Mouse (Mus musculus) cerebellum, adult 18-20 months (tissue): ENCODE results near the gene Gm45021.

ENCODE experiments used
- DNase-seq, 2 experiments: peaks; one replicate each; pipeline ENCODE4 v3.0.0; 2021

The Gm45021 gene

DNA sequence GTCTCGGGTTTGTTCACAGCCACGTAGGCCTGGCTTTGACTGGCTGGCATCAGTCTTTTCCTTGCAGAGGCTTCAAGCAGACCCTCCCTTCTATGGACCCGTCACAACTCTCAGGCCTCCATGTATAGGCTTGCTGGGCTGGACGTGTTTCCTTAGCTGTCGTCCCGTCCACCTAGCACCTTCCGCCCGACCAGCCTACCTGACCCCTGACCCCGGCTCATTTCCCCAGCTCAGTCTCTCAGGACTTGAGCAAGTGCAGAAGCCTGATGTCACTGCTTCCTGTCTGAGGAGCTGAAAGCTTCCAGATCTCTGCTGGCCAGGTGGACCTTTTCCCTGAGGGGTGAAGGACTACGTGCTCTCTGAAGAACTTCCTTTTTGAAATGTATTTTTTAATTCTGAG, 16.1 kb upstream of the Gm45021 start:
- DNase-seq, result no peak

DNA sequence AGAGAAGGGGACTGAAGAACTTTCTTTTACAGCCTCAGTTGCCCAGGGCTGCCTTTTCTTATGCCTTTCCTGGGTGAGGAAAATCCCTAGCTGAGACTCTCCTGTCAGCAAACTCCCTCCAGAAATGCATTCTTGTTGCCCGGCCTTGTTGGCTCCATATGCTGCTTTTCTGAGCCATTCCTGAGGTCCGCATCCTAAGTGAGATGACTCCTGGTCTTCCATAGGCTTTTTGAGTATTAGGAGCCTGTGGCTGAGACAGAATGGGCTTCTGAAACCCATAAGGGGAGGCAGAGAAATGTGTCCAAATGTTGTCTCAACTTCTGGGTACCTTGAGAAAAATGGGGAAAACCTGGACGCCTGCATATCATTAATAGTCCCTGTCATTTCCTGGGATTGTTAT, 15.4 kb upstream of the Gm45021 start:
- no peak for DNase-seq

DNA sequence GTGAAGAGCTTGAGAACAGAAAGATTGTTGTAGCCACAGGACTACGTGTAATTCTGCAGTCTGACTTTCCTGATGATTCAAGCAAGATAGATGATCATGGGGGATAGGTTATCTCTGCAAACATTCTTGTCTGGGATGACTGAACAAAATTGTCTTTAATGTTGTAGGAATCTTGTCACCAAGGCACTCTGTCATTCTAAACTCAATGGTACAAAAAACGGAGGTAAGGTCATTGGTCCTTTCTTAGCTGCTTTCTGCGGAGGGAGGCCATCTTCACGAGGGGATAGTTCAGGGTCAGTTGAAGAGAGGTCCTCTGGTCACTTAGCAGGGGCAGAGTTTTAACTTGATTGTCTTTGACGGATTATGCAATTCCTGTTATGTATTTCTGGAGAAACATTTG, 10.7 kb upstream of the Gm45021 start:
- DNase-seq, result no peak

DNA sequence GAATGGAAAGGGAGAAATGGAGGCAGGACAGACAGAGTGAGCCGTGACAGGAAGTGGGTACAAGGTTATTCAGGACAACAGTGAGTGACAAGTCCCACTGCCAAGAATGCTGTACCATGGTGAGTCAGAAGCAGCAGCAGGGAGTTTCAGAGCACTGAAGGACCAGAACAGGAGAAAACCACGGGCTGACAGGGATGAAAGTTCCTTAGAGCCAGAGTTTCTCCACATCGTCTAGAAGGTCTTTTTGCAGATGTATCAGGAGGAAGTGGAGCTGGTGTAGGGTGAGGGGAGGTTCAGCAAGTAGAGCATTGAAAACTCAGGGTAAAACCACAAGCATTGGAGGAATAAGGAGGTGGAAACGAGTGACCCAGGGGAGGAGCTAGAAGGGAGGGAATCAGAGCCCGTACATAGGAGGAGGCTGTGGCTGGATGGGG, 10.2 kb upstream of the Gm45021 start:
- no peak for DNase-seq

DNA sequence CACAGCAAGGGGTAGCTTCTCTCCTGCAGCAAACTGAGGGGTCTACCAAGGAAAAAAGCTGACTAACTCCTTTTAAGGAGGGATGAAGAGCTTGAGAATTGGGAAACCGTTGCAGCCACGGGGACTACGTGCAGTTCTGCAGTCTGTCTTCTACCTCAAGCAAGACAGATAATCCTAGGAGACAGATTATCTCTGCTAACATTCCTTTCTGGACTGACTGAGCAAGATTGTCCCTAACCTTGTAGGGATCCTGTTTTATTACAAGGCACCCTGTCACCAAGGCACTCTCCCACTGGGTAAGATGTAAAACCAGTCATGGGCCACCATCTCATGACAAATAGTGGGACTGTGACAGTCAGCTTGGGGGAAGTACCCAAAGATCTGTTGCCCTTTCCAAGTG, 8.2 kb upstream of the Gm45021 start:
- DNase-seq, result no peak

DNA sequence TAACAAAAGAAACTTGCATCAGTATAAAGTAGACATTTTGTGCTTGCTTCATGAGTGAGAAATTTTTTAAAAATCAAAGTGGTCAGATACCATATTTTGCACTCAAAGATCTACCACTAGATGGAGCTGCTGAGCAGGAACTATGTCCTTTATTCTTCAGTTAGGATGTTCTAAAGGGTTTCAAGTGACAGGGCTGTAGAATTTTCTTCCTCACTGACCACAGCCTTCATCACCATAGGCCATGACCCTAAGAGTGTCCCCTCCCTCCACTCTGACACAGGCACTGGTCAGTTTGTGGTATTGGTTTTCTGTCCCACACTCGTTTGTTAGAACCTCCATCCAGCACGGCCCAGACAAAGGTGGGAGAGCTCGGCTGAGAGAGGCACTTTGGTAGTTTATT, 7.4 kb upstream of the Gm45021 start:
- peak; percentile 50 to 69 for DNase-seq

DNA sequence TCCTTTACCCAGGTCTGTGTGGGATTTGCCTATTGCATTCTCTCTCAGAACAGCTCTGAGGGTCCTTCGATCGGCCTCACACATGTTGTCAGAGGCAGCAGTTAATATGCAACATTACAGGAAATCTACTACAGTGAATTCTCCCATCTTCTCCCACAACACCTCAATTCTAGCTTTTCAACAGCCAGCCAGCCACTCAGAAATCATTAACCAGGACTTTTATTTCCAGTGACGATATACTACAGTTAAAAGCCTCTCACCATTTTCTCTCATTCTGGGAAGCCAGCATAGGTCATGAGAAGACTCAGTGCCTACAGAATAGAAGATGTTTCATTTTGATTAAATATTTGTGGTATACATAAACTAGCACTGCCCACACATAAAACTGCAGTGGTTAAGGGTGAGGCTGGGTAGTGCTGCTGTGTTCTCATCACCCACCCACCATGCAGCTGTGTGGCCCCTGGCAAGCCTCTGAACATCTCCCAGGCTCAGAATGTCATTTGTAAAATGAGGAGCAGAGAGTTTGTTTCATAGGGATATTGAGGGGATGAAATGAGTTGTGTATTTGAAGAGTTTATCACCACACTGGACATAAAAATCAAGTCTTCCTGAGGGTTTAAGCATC, 1.9 kb downstream of the Gm45021 start:
- no peak for DNase-seq

DNA sequence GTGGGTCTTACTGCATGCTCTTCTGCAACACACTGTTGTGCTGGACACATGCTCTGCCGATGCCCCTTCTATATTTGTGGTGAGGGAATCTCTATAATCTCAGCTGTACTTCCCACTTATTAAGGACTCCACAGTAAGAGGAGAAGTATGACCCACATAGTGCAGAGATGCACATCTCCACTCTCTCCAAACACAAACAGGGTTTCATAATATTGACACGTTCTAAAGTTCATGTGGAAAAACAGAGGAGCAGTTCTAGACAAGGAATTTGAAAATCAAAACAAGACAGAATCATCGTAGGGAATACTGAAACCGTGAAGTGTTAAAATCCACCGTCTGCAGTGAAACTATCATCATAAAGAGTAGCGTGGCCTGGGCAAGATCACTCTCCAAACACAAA, 2.5 kb downstream of the Gm45021 start:
- DNase-seq, result no peak

DNA sequence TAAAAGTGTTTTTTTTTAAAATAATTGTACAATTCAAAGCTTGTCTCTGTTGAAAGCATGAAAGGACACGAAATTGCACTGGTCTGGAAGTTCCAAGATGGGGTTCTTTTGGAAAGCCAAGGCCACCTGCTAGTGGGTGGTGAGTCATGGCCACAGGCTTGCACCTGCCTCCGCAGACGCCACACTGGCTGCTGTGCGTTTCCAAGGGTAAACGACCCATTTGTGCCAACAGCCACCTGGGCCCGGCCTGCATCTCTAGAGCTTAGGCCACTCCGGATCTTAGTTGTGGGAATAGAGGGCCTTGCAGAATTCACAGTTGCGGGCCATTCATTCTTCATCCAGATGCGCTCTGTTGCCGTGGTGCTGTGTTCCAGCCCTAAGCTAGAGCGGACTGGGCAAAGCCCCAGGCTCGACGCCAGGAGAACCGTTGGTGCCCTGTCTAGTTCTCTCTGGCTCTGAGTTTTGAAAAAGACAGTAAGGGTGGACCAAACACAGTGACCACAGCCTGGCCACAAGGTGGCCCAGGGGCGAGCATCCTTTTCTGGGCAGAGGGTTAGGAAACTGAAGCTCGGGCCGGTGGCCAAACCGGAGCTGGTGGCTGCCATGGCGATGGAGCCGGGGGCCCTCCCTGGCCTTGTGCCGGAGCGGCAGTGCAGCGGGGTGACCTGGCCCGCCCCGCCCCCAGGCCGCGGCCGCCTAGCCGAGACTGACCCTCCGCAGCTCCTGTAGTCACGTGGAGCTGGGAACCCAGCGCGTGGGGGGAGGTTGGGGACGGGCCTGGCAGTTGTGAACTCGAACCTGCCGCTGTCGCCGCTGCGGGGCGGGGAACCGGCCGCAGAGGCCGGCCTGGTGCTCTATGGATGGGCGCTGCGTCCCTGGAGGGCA, 4.0 kb downstream of the Gm45021 start, which contains the start of the genes Repin1 and Gm44965:
Gene Repin1 (plus strand): TSS at position 726 of the 885 bp plus-strand sequence.
Gene Gm44965 (plus strand): TSS at position 784 of the 885 bp plus-strand sequence.
- peak; percentile 94 to 99 for DNase-seq

DNA sequence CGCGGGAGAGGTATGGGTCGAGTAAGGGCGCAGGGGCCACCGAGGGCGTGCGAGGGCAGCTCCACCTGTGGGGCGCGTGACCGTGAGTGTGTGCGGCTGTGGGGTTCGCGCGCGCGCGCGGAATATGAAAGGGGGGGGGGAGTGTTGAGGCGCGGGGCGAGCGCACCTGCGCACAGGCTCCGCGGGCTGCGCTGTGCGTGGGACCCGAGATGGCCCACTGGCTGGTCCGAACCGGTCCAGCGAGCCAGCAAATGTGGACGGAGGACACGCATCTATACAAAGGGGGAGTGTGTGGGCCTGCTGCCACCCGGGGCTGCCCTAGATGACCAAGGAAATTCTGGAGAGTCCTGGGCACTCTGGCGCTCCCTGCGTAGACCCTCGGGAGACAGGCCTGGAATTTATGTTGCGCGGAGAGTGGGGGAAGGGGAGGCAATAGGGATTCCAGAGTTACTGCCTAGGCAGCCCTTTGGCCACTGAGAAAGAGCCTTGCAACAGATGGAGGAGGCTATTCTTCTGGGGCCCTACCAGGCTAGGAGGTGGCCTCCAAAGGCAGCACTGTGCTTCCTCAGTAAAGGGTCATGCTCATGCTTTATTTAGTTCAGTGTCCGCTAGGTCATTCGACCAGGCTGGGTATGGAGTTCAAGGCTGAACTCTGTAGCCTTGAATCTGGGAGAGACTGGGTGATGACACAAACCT, 4.8 kb downstream of the Gm45021 start:
- DNase-seq, result peak in 1 of 2 experiments; percentile 68

DNA sequence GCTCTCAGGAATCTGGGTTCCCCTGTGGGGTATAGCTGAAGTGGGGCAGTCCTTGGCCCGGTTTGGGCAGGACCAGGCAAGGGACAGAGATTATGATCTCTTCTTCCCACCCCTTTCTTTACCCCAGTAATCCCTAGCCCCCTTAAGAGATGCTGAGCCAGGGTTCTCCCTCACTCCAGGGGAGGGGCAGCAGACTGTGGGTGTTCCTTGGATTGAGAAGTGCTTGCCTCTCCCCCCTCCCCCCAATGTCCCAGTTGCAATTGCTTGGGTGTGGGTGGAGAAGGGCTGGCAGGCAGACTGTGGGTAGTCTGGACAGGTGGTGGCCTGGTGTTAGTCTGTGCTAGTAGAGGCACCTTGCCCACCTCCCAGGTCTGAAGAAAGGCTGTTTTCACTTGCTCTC, 5.9 kb downstream of the Gm45021 start:
- peak; percentile 40 to 49 for DNase-seq

DNA sequence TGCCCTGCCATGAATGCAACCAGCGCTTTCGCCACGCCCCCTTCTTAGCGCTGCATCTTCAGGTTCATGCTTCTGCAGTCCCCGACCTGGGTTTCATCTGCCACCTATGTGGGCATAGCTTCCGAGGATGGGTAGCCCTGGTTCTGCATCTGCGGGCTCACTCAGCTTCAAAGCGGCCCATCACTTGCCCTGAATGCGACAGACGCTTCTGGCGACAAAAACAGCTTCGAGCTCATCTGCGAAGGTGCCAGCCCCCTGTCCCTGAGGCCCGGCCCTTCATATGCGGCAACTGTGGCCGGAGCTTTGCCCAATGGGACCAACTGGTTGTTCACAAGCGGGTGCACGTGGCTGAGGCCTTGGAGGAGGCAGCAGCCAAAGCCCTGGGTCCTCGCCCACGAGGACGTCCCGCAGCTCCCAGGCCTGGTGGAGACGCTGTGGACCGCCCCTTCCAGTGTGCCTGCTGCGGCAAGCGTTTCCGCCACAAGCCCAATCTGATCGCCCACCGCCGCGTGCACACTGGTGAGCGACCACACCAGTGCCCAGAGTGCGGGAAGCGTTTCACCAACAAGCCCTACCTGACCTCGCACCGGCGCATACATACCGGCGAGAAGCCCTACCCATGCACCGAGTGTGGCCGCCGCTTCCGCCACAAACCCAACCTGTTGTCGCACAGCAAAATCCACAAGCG, 7.3 kb downstream of the Gm45021 start:
- no peak for DNase-seq

DNA sequence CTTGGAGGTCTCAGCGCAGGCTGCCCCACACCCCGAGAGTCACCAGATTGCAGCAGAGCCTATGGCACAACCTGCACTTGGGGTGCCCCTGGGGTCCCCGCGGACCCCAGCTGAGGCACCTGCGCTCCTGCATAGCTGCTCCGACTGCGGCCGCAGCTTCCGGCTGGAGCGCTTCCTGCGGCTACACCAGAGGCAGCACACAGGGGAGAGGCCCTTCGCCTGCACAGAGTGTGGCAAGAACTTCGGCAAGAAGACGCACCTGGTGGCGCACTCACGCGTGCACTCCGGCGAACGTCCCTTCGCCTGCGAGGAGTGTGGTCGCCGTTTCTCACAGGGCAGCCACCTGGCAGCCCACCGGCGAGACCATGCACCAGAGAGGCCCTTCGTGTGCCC, 7.8 kb downstream of the Gm45021 start:
- DNase-seq, result no peak

DNA sequence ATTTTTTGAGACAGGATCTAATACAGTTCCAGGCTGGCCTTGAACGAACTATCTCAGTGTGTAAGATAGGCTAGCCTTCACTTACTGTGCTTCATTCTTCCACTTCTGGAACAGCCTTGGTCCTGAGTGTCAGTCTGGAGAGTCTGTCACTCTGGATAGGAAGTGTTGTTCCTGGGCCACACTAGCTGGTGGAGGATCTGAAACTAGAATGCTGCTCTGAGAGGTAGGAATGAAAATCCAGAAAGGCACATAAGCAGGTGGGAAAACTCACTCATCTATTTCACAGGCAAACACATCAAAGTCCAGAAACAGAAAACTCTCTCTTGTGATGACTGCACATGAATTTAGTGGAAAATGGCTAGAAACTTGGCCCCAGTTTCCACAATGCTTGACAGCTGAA, 11.2 kb downstream of the Gm45021 start:
- DNase-seq, result no peak

DNA sequence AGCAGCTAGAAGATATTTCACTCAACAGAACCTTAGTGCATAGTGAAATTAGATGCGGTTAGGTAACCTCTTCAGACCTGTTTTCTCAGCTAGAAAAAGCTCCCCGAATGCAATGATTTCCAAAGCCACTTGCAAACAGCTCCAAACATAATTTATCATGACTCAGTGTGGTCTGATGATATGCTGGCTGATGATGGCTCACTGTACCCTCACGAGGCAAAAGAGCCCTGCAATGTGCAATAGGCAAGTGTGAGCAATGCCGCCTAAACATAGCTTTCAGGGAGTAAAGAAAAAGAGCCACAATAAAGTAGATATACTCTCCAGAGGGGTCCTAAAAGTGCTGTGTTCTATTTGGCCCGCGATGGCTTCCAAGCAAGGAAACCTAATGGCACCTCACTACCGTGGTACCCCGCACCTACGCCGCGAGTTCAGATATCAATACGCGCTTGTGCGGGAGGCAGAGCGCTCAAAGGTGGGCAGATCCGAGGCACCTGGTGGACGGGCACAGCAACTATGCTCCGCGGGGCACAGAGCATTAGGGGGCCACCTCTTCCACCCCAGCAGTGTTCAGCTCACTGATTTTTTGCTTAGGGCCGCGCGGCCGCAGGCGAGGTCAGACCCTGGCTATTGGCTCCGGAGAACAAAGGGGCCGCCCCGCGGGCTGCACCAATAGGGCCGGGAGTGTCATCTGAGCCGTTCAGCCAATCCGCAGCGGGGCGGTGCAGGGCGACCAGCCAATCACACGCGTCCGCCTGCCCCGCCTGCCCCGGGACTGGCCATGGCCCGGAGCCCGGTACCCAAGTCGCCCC, 12.1 kb downstream of the Gm45021 start, which contains the start of gene Zfp775:
Gene Zfp775 (plus strand): TSS at position 793 of the 809 bp plus-strand sequence.
- peak; percentile 98 for DNase-seq

DNA sequence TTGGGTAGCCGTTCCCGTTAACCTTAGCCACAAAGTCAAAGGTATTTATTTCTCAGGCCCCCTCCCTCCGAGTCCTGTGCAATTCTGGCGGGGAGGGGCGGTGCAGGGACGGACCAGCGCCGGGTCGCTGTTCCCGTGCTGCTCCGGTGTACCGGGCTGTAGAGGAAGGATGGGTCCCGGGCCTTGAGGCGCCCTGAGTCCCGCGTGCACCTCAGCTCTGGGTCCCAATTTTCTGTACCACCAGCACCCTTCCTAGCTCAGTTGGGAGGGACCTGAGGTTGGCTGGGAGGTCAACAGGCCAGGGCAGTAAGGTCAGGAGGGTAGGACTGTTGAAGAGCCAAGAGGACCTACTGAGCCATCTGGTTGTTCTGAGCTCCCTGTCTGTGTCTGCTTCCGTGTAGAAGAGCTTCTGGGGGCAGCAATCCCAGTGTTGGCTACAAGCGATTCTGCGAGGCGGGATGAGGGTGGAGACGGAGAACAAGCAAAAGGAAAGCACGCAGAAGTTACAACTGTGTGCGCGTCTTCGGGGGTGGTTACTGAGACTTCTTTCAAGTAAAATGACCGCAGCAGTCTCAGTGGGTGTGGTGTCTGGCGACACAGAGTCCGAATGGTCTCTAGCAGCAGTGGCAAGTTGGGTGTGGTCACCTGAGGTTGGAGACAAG, 12.8 kb downstream of the Gm45021 start:
- peak in 1 of 2 experiments; percentile 56 for DNase-seq

DNA sequence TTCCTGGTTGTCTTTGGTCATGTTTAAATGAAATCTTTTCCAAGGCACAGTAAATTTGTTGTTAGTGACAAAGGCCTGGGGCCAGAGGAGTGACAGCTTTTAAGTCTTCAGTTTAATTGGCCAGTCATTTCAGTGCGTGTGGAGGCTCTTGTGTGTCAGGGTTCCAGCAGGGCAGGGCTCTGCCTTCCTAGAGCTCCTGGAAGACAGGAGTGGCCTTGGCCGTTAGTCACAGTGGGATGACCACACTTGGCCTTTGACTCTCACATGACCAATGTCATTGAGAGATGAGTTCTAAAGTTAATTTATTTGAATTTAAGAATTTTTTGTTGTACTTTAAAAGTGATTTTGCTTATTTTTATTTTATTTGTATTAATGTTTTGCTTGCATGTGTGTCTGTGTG, 18.7 kb downstream of the Gm45021 start:
- no peak for DNase-seq

DNA sequence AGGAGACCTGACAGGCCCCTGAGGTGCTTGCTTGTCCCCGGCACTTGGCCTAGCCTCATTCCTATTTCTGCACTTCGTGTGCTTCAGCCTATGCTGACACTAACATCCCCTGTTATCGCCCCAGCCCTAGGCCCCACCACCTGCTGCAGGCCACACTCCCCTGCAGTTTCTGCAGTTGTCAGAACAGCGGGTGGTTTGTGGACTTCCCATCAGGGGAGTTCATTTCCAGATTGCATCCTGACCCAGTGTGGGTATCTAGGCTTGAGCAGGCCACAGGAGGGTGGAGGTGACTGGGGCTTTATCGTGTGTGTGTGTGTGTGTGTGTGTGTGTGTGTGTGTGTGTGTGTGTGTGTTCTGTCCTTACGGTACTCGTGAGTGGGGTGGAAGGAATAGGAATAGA, 20.1 kb downstream of the Gm45021 start:
- peak in 1 of 2 experiments; percentile 35 for DNase-seq

DNA sequence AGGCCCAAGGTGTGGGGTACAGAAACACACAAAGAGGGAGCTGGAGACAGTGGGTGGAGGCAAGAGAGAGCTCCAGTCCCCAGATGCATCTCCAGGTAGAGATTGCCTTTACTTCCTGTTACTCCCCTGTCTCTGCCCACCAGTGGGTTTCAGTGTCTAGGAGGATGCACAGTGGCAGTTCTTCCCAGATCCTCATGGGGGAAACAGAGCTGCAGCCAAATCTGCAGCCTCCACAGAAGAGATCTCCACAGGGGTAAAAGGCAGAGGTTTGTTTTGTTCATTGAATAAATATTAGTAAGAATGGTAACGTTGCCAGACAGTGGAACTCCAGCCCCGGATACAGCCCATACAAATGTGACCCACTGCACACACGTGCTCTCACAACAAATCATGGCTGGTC, 21.2 kb downstream of the Gm45021 start:
- no peak for DNase-seq

DNA sequence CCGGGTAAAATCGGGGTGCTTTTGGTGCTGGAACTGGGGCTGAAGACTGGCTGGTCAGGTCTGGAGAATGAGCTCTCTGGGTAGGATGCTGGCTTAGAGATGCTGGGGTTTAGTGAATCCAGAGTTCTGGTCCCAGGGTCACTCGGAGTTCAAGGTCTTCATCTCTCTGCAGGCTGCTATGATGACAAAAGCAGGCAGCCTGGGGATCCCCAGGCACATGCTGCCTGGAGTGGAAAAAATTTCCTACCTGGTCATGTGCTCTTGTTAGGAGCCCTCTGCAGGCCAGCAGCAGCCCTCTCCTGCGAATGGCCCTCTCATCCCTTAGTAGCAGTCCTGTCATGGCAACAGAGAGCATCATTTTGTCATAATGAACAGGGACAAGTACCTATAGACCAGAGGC, 24.1 kb downstream of the Gm45021 start:
- DNase-seq, result no peak

DNA sequence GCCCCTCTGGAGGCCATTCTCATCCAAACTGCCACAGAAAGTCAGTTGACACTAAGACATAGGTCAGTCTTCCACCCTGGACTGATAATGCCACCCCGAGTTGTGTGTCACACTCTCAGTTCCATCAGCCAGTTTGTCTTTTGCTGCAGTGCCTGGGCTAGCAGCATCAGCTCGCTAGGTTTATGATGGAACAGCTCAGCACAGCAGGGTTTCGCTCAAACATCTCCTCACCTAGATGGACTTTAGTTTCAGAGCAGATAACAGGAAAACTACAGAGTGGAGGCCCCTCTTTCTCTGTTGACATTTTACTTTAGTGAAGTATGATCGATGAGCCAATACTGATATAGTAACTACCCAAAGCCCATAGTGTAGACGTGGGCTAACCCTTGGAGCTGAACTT, 25.3 kb downstream of the Gm45021 start:
- no peak for DNase-seq
